Mouse (Mus musculus) R1 (cell line): ENCODE measurements around the gene Tes.
"Not testable (repeated sequence)": the region's sequence is repeated elsewhere in the genome, so short reads cannot be mapped to it uniquely, and the experiment has no call there.

ENCODE experiments used
- DNase-seq: peaks from one replicate; pipeline ENCODE4 v3.0.0-alpha.2; 2018; ENCODE audit warnings: low read depth, low spot score

Gene Tes

GRCm38 (mm10) chr6:17064936-17065790, at the start of gene Tes:
TSS of gene Tes (plus strand) at chr6:17065149.
- peak; percentile 82 for DNase-seq

GRCm38 (mm10) chr6:17025886-17026285, 39.1 kb upstream of the Tes start:
- DNase-seq: no peak

GRCm38 (mm10) chr6:17027572-17027971, 37.4 kb upstream of the Tes start:
- DNase-seq: peak; percentile 49

GRCm38 (mm10) chr6:17028809-17029208, 36.1 kb upstream of the Tes start:
- DNase-seq: no peak

GRCm38 (mm10) chr6:17032231-17032728, 32.7 kb upstream of the Tes start:
- peak; percentile 13 for DNase-seq

- no peak for DNase-seq
Measured at GRCm38 (mm10) chr6:17034095-17034494, 30.9 kb upstream of the Tes start.

GRCm38 (mm10) chr6:17035228-17035627, 29.7 kb upstream of the Tes start:
- DNase-seq: no peak

GRCm38 (mm10) chr6:17051432-17052025, 13.4 kb upstream of the Tes start:
- no peak for DNase-seq

GRCm38 (mm10) chr6:17053028-17053660, 11.8 kb upstream of the Tes start:
- DNase-seq: no peak

- no peak for DNase-seq
Measured at GRCm38 (mm10) chr6:17054781-17055180, 10.2 kb upstream of the Tes start.

GRCm38 (mm10) chr6:17055659-17056058, 9.3 kb upstream of the Tes start:
- DNase-seq: no peak

- DNase-seq: no peak
Measured at GRCm38 (mm10) chr6:17059501-17059900, 5.4 kb upstream of the Tes start.

- no peak for DNase-seq
Measured at GRCm38 (mm10) chr6:17060154-17060553, 4.8 kb upstream of the Tes start.

- DNase-seq: not testable (repeated sequence)
Measured at GRCm38 (mm10) chr6:17061826-17062225, 3.1 kb upstream of the Tes start.

GRCm38 (mm10) chr6:17062366-17062765, 2.6 kb upstream of the Tes start:
- DNase-seq: no peak

GRCm38 (mm10) chr6:17065791-17066169, 831 bp downstream of the Tes start:
- peak; percentile 34 for DNase-seq

- peak; percentile 13 for DNase-seq
Measured at GRCm38 (mm10) chr6:17066211-17066940, 1.4 kb downstream of the Tes start.

GRCm38 (mm10) chr6:17071899-17072298, 7.0 kb downstream of the Tes start:
- no peak for DNase-seq

GRCm38 (mm10) chr6:17072338-17072737, 7.4 kb downstream of the Tes start:
- no peak for DNase-seq

- no peak for DNase-seq
Measured at GRCm38 (mm10) chr6:17072763-17073484, 8.0 kb downstream of the Tes start.

- no peak for DNase-seq
Measured at GRCm38 (mm10) chr6:17077270-17077669, 12.3 kb downstream of the Tes start.
